Mouse (Mus musculus): ENCODE data around the gene Uroc1.

DNA sequence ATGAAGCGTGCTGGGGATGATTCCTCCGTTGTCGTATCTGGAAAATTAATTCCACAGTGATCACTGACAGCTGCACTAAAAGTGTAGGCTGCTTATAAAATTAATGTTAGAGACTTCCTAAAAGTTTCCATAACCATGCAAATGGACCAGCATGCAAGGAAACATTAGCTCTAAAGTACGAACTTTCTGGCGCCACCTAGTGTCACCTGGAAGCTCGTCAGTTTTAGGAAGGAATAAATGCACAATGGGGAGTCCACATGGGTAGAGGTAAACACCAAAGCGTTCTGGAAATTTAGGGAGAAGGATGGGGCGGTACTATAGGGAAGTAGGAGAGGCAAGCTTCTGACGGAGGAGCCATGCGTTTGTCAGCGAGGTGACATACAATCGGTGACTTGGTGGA, 44.8 kb upstream of the Uroc1 start:
- TF ChIP-seq CTCF (IDR thresholded peaks at IDR 0.05; ENCODE audit: borderline replicate concordance, extremely low read depth, insufficient read depth, insufficient read length) (peak; percentile 35; the same call in 1 of the 2 replicates), POLR2A (IDR thresholded peaks at IDR 0.05; ENCODE audit: borderline replicate concordance, extremely low read depth, insufficient read depth, insufficient read length, poor library complexity, severe bottlenecking) (no peak)

Data from brain, embryonic 14.5 days (tissue).